Mouse (Mus musculus) ES-E14 (cell line): ENCODE measurements at regions not wholly inside any gene's neighbourhood (a gene's known extent, or its start where the extent isn't known, plus 50 kb on each side); places are given as distances from the start of the nearest gene placed in this dataset.

ENCODE experiments used
- DNase-seq: peaks from one replicate; pipeline ENCODE4 v3.0.0-alpha.2; 2013; ENCODE audit warnings: low read depth, low spot score
- H3K27ac ChIP-seq: 2 replicates; pipeline ENCODE4 v1.5.1; 2012; ENCODE audit warnings: low read depth, mild to moderate bottlenecking, low read length, moderate library complexity, mixed read lengths; ENCODE audit not compliant: poor library complexity, insufficient read depth, severe bottlenecking
- H3K36me3 ChIP-seq: 2 replicates; pipeline ENCODE4 v1.6.1; 2012; ENCODE audit warnings: mild to moderate bottlenecking, low read length, moderate library complexity, mixed read lengths; ENCODE audit not compliant: control insufficient read depth, poor library complexity, insufficient read depth, severe bottlenecking
- H3K4me1 ChIP-seq, 2 experiments: fragments of 150-350 bp in 1 of 2; sonication (generic) in 1 of 2; 2 replicates each; pipeline ENCODE4 v1.6.1; 2012; ENCODE audit warnings: low read length in 2 of 2, mild to moderate bottlenecking in 1 of 2, mixed read lengths in 1 of 2; ENCODE audit not compliant: control insufficient read depth in 2 of 2, insufficient read depth in 2 of 2, poor library complexity in 1 of 2
- H3K4me3 ChIP-seq, 2 experiments: fragments of 150-350 bp in 1 of 2; sonication (generic) in 1 of 2; 2 replicates each; pipeline ENCODE4 v1.5.1; 2012; ENCODE audit warnings: low read length in 2 of 2, low read depth in 1 of 2, mild to moderate bottlenecking in 1 of 2, mixed read lengths in 1 of 2; ENCODE audit not compliant: insufficient read depth in 1 of 2, poor library complexity in 1 of 2, severe bottlenecking in 1 of 2
- H3K9ac ChIP-seq: 2 replicates; pipeline ENCODE4 v1.6.1; 2012; ENCODE audit warnings: low read depth, mild to moderate bottlenecking, low read length, mixed read lengths; ENCODE audit not compliant: poor library complexity, insufficient read depth, severe bottlenecking
- H3K9me3 ChIP-seq: fragments of 150-350 bp; sonication (generic); 2 replicates; pipeline ENCODE4 v1.6.1; 2012; ENCODE audit warnings: low read depth, mild to moderate bottlenecking, low read length; ENCODE audit not compliant: control insufficient read depth, insufficient read depth
- CHD2 ChIP-seq: IDR thresholded peaks from 2 replicates; pipeline ENCODE4 v1.6.1; 2014; ENCODE audit warnings: mild to moderate bottlenecking, low read depth, low read length, inconsistent platforms
- HCFC1 ChIP-seq: IDR thresholded peaks from 2 replicates; pipeline ENCODE4 v1.6.1; 2012; ENCODE audit warnings: low read length, inconsistent platforms, borderline replicate concordance; ENCODE audit not compliant: insufficient read depth
- MAFK ChIP-seq: IDR thresholded peaks from 2 replicates; pipeline ENCODE4 v1.6.1; 2014; ENCODE audit warnings: mild to moderate bottlenecking, low read depth, low read length, inconsistent platforms; ENCODE audit not compliant: insufficient read depth
- ZC3H11A ChIP-seq: IDR thresholded peaks from 2 replicates; pipeline ENCODE4 v1.6.1; 2012; ENCODE audit warnings: low read depth, mild to moderate bottlenecking, inconsistent platforms, low read length, borderline replicate concordance
- ZNF384 ChIP-seq: IDR thresholded peaks from 2 replicates; pipeline ENCODE4 v1.6.1; 2012; ENCODE audit warnings: low read depth, low read length, inconsistent platforms
- in situ Hi-C, 2 experiments: fragments of 600-800 bp; cut with MboI; formaldehyde crosslinking; loops; one replicate each; pipeline ENCODE4 v1.15.1; 2025; ENCODE audit warnings: low sequenced_read_pairs in 2 of 2, inconsistent platforms in 1 of 2; ENCODE audit not compliant: unreplicated experiment in 2 of 2

- TF ChIP-seq ZC3H11A: no peak
- no peak for TF ChIP-seq HCFC1
- TF ChIP-seq MAFK: no peak
- TF ChIP-seq CHD2: no peak
- TF ChIP-seq ZNF384: no peak
- in situ Hi-C loops: no loop called here
- no peak for DNase-seq
- Histone ChIP-seq H3K4me1 (no peaks in the 10 kb centered on the region), H3K27ac (no peak overlapping the region), H3K4me3 (no peak overlapping the region), H3K9ac (no peak overlapping the region), H3K9me3 (no peaks in the 10 kb centered on the region), H3K36me3 (no peaks in the 10 kb centered on the region)
These were observed 131.9 kb downstream of the Snx18 start for GRCm38 (mm10) chr13:113486368-113486955.

GRCm38 (mm10) chr13:113485511-113485910 lies 132.9 kb downstream of the Snx18 start:
- no peak for TF ChIP-seq MAFK
- no peak for TF ChIP-seq CHD2
- TF ChIP-seq HCFC1: no peak
- no peak for TF ChIP-seq ZNF384
- no peak for TF ChIP-seq ZC3H11A
- Histone ChIP-seq H3K27ac (no peak overlapping the region), H3K9me3 (no peaks in the 10 kb centered on the region), H3K36me3 (no peaks in the 10 kb centered on the region), H3K9ac (no peak overlapping the region), H3K4me3 (no peak overlapping the region), H3K4me1 (no peaks in the 10 kb centered on the region)
- DNase-seq: no peak
- in situ Hi-C loops: no loop called here

- Histone ChIP-seq H3K9me3 (no peaks in the 10 kb centered on the region), H3K4me1 (no peaks in the 10 kb centered on the region), H3K9ac (no peak overlapping the region), H3K36me3 (no peaks in the 10 kb centered on the region), H3K4me3 (no peak overlapping the region), H3K27ac (no peak overlapping the region)
- TF ChIP-seq CHD2 (no peak), ZC3H11A (no peak), ZNF384 (no peak), HCFC1 (no peak), MAFK (no peak)
- in situ Hi-C loops: no loop called here
- no peak for DNase-seq
These were observed 134.1 kb downstream of the Snx18 start for GRCm38 (mm10) chr13:113484159-113484762.

GRCm38 (mm10) chr13:113482911-113483310 lies 135.5 kb downstream of the Snx18 start:
- no peak for DNase-seq
- Histone ChIP-seq H3K9ac (no peak overlapping the region), H3K4me3 (no peak overlapping the region), H3K9me3 (no peaks in the 10 kb centered on the region), H3K27ac (no peak overlapping the region), H3K4me1 (no peaks in the 10 kb centered on the region), H3K36me3 (no peaks in the 10 kb centered on the region)
- TF ChIP-seq MAFK (no peak), ZNF384 (no peak), CHD2 (no peak), ZC3H11A (no peak), HCFC1 (no peak)
- in situ Hi-C loops: no loop called here
